ENCODE assay signal across 8 mouse cellular contexts in genomic region chr7:30194884-30195283, GRCm38 (mm10). TPM values are rescaled to one million over a fixed set of nuclear protein-coding genes. Genes with fewer than 3 reads are reported as not detected.
A peak's percentile ranks its signal among the peaks of the same experiment; 100 is the strongest.
DNase-seq lines count a peak whose midpoint lies in the region; ATAC-seq and TF ChIP-seq lines count a peak whose summit lies in the region.

No protein-coding gene starts in this region.

- POLR2A ChIA-PET in Patski (lab: Charles Lee): interaction anchor here (1.2 kb wide), 1 partner anchor 13 kb away, joined by 3 read pairs; no protein-coding TSS in a partner anchor

- H3K27ac ChIP-seq in hindbrain, embryonic 15.5 days (replicated peaks): peak overlapping the region; percentile 84

- peaks cover 23% of the 10 kb centered on the region for H3K4me1 ChIP-seq in hindbrain, embryonic 15.5 days (replicated peaks)

- peak overlapping the region; percentile 75 for H3K4me2 ChIP-seq in hindbrain, embryonic 15.5 days

- ATAC-seq in Patski: peak; percentile 72
- ATAC-seq in hindbrain, embryonic 15.5 days (ENCODE audit: low FRiP score, low read depth): peak; percentile 90

- DNase-seq in Patski (ENCODE audit: low read depth, low spot score): peak; percentile 79
- DNase-seq in cerebellum, postnatal 14 days: peak; percentile 97 to 98
- DNase-seq in frontal cortex, postnatal 25 days (ENCODE audit: low spot score in 2 of 2): peak; percentile 83 to 92
- peak; percentile 87 for DNase-seq in left cerebral cortex, adult 11 months (ENCODE audit: low spot score)
- peak; percentile 96 to 97 for DNase-seq in lung, postnatal 4 days
- peak; percentile 88 for DNase-seq in retina, postnatal 7 days (ENCODE audit: low read depth, low spot score)
- DNase-seq in urinary bladder, adult 2 months (ENCODE audit: low spot score): peak; percentile 89

- in situ Hi-C loops in Patski (cut with MboI; ENCODE audit: low pct_unique_long_range_greater_than_20kb): no loop called here

- no peak for TF ChIP-seq CTCF in Patski (IDR thresholded peaks at IDR 0.05)

- peaks cover 25% of the 10 kb centered on the region for H3K36me3 ChIP-seq in hindbrain, embryonic 15.5 days

- peak overlapping the region; percentile 70 for H3K4me3 ChIP-seq in hindbrain, embryonic 15.5 days

- CTCF ChIA-PET in Patski (lab: Charles Lee): interaction anchor here (1.2 to 1.4 kb wide), 3 partner anchors 11 to 22 kb away, joined by 3 to 6 read pairs (median 5); no protein-coding TSS in a partner anchor

- no peaks in the 10 kb centered on the region for H3K27me3 ChIP-seq in Patski
- H3K27me3 ChIP-seq in hindbrain, embryonic 15.5 days: no peaks in the 10 kb centered on the region

- H3K9me3 ChIP-seq in hindbrain, embryonic 15.5 days: no peaks in the 10 kb centered on the region

- WGBS in hindbrain, embryonic 15.5 days: 0% methylated on average over 28 of the region's 28 CpGs

- H3K9ac ChIP-seq in hindbrain, embryonic 15.5 days: peak overlapping the region; percentile 72

RNA-seq across cellular contexts. Expression of gene Capns1, which starts 3.7 kb away (rescaled TPM):
- polyA plus RNA-seq in Patski (2021): 456 TPM
- 86.4 and 88.3 TPM in 2 replicates for polyA plus RNA-seq in hindbrain, embryonic 15.5 days (2015; fragmentation: Nextera tagmentation; extraction: Ambion mirVana)
- polyA plus RNA-seq in urinary bladder, adult 2 months (2012; rRNA removed): 449 and 545 TPM in 2 replicates

RNA-seq across cellular contexts. Expression of gene Cox7a1, which starts 10.9 kb away (rescaled TPM):
- polyA plus RNA-seq in Patski (2021): 0.89 TPM
- polyA plus RNA-seq in hindbrain, embryonic 15.5 days (2015; fragmentation: Nextera tagmentation; extraction: Ambion mirVana): 5.2 and 7.1 TPM in 2 replicates
- polyA plus RNA-seq in urinary bladder, adult 2 months (2012; rRNA removed): 16.9 and 19.4 TPM in 2 replicates

RNA-seq across cellular contexts. Expression of gene Zfp146, which starts 25.3 kb away (rescaled TPM):
- 56.4 TPM for polyA plus RNA-seq in Patski (2021)
- 10.5 and 11.6 TPM in 2 replicates for polyA plus RNA-seq in hindbrain, embryonic 15.5 days (2015; fragmentation: Nextera tagmentation; extraction: Ambion mirVana)
- 49.8 and 50.1 TPM in 2 replicates for polyA plus RNA-seq in urinary bladder, adult 2 months (2012; rRNA removed)

RNA-seq across cellular contexts. Expression of gene Polr2i, which starts 36.9 kb away (rescaled TPM):
- polyA plus RNA-seq in Patski (2021): 79.3 TPM
- polyA plus RNA-seq in hindbrain, embryonic 15.5 days (2015; fragmentation: Nextera tagmentation; extraction: Ambion mirVana): 176 and 178 TPM in 2 replicates
- 107 and 140 TPM in 2 replicates for polyA plus RNA-seq in urinary bladder, adult 2 months (2012; rRNA removed)

RNA-seq across cellular contexts. Expression of gene Tbcb, which starts 37.2 kb away (rescaled TPM):
- polyA plus RNA-seq in Patski (2021): 87.4 TPM
- polyA plus RNA-seq in hindbrain, embryonic 15.5 days (2015; fragmentation: Nextera tagmentation; extraction: Ambion mirVana): 430 and 435 TPM in 2 replicates
- polyA plus RNA-seq in urinary bladder, adult 2 months (2012; rRNA removed): 84.3 and 84.5 TPM in 2 replicates

Comparison
In these comparisons a context has a peak if more than half of its experiments do, and no peak if none do; other contexts are left out.
1. Peak in every context shown above with its lines: DNase-seq, ATAC-seq, H3K4me3 ChIP-seq and H3K27ac ChIP-seq.